Mouse (Mus musculus) heart, embryonic 14.5 days (tissue): Measurements from ENCODE around the gene Herc1. TPM values are rescaled to one million over a fixed set of nuclear protein-coding genes. Genes with fewer than 3 reads are reported as not detected.

Experiments used
- ATAC-seq: fragments of 200-750 bp; cut with Nextera tagmentation; 2 replicates; pipeline ENCODE4 v1.8.0; 2017; ENCODE audit warnings: low read depth, moderate TSS enrichment; ENCODE audit not compliant: insufficient number of reproducible peaks, insufficient read depth, low FRiP score
- H3K27ac ChIP-seq, 2 experiments: fragments of 200-500 bp in 1 of 2; fragments of 300-500 bp in 1 of 2; sonication (generic) in 1 of 2; replicated peaks in 1 of 2; 2 replicates each; pipeline ENCODE4 v1.5.1; 2012 to 2014; ENCODE audit warnings: low read depth in 2 of 2, low read length in 2 of 2, control low read depth in 1 of 2, mild to moderate bottlenecking in 1 of 2, mixed read lengths in 1 of 2; ENCODE audit not compliant: control insufficient read depth in 1 of 2, insufficient read depth in 1 of 2
- H3K27me3 ChIP-seq: fragments of 300-500 bp; sonication (generic); 2 replicates; pipeline ENCODE4 v1.6.1; 2014; ENCODE audit warnings: mild to moderate bottlenecking, low read length, control low read depth; ENCODE audit not compliant: control insufficient read depth, insufficient read depth
- H3K36me3 ChIP-seq: fragments of 300-500 bp; sonication (generic); 2 replicates; pipeline ENCODE4 v1.6.1; 2014; ENCODE audit warnings: mild to moderate bottlenecking, control low read depth, low read length, mixed read lengths; ENCODE audit not compliant: control insufficient read depth, insufficient read depth
- H3K4me1 ChIP-seq, 2 experiments: fragments of 200-500 bp in 1 of 2; fragments of 300-500 bp in 1 of 2; sonication (generic) in 1 of 2; 2 replicates each; pipeline ENCODE4 v1.6.1; 2012 to 2014; ENCODE audit warnings: low read length in 2 of 2, control low read depth in 1 of 2, mixed read lengths in 1 of 2; ENCODE audit not compliant: control insufficient read depth in 2 of 2, insufficient read depth in 2 of 2
- H3K4me2 ChIP-seq: fragments of 300-500 bp; sonication (generic); 2 replicates; pipeline ENCODE4 v1.6.1; 2014; ENCODE audit warnings: mild to moderate bottlenecking, low read length
- H3K4me3 ChIP-seq, 2 experiments: fragments of 200-500 bp in 1 of 2; fragments of 300-500 bp in 1 of 2; sonication (generic) in 1 of 2; 2 replicates each; pipeline ENCODE4 v1.5.1; 2012 to 2014; ENCODE audit warnings: low read length in 2 of 2, mild to moderate bottlenecking in 2 of 2, control low read depth in 1 of 2, low read depth in 1 of 2, moderate library complexity in 1 of 2; ENCODE audit not compliant: control insufficient read depth in 1 of 2, insufficient read depth in 1 of 2
- H3K9ac ChIP-seq: fragments of 300-500 bp; sonication (generic); 2 replicates; pipeline ENCODE4 v1.6.1; 2014; ENCODE audit warnings: mild to moderate bottlenecking, low read length
- H3K9me3 ChIP-seq: fragments of 300-500 bp; sonication (generic); 2 replicates; pipeline ENCODE4 v1.6.1; 2016; ENCODE audit warnings: low read length, control low read depth; ENCODE audit not compliant: control insufficient read depth
- WGBS: fragments of 180-500 bp; shearing (Covaris S2); extraction: QIAGEN DNeasy Blood & Tissue Kit; methylation state at CpG from one replicate; pipeline ENCODE4 v1.1.7; 2014; 5-methylcytosine and 5-hydroxymethylcytosine counted together
- polyA plus RNA-seq: library from polyadenylated mRNA; unstranded; fragments of >200 nt; fragmentation: Nextera tagmentation; extraction: Ambion mirVana; gene quantifications from 2 replicates; pipeline ENCODE4 v1.2.1, GENCODE M21; 2014

Herc1 gene
- polyA plus RNA-seq, 1 experiment from 2014 or later = 23.1 TPM

GRCm38 (mm10) chr9:66515115-66515514, 164.9 kb downstream of the Herc1 start:
- Histone ChIP-seq H3K27ac (peak overlapping the region; percentile 96 to 99), H3K9ac (peak overlapping the region; percentile 91), H3K4me1 (peaks cover 12 to 20% of the 10 kb centered on the region in 2 experiments), H3K9me3 (no peaks in the 10 kb centered on the region), H3K4me3 (peak overlapping the region in 1 of 2 experiments; percentile 64; a peak in 2 of 4 replicates), H3K36me3 (peaks cover 49% of the 10 kb centered on the region), H3K27me3 (no peaks in the 10 kb centered on the region), H3K4me2 (peak overlapping the region; percentile 98)
- WGBS = 8% methylated on average over 2 of the region's 2 CpGs
- ATAC-seq = no peak

GRCm38 (mm10) chr9:66515680-66516210, 165.5 kb downstream of the Herc1 start:
- peak overlapping the region; percentile 29 to 99; a peak in 3 of 4 replicates for H3K27ac ChIP-seq
- H3K4me1 ChIP-seq = peaks cover 7 to 16% of the 10 kb centered on the region in 2 experiments
- no peaks in the 10 kb centered on the region for H3K9me3 ChIP-seq
- H3K4me3 ChIP-seq = no peak overlapping the region
- no peak for ATAC-seq
- H3K27me3 ChIP-seq = no peaks in the 10 kb centered on the region
- 83% methylated on average over 10 of the region's 10 CpGs for WGBS
- peak overlapping the region; percentile 98; the same call in 1 of the 2 replicates for H3K4me2 ChIP-seq
- no peak overlapping the region for H3K9ac ChIP-seq
- peaks cover 54% of the 10 kb centered on the region for H3K36me3 ChIP-seq

GRCm38 (mm10) chr9:66516296-66516940, 166.2 kb downstream of the Herc1 start:
- ATAC-seq = no peak
- Histone ChIP-seq H3K9me3 (no peaks in the 10 kb centered on the region), H3K36me3 (peaks cover 54% of the 10 kb centered on the region), H3K4me3 (no peak overlapping the region), H3K27ac (peak overlapping the region in 1 of 2 experiments; percentile 10; a peak in 1 of 4 replicates), H3K27me3 (no peaks in the 10 kb centered on the region), H3K9ac (no peak overlapping the region), H3K4me1 (peaks cover 5 to 9% of the 10 kb centered on the region in 2 experiments), H3K4me2 (no peak overlapping the region)
- 81% methylated on average over 6 of the region's 6 CpGs for WGBS

GRCm38 (mm10) chr9:66517746-66518145, 167.5 kb downstream of the Herc1 start:
- H3K9ac ChIP-seq = no peak overlapping the region
- no peak overlapping the region for H3K27ac ChIP-seq
- no peaks in the 10 kb centered on the region for H3K9me3 ChIP-seq
- 89% methylated on average over 10 of the region's 10 CpGs for WGBS
- H3K4me2 ChIP-seq = no peak overlapping the region
- no peaks in the 10 kb centered on the region for H3K27me3 ChIP-seq
- no peak for ATAC-seq
- H3K4me1 ChIP-seq = peaks cover 5 to 8% of the 10 kb centered on the region in 2 experiments; a peak in 3 of 4 replicates
- no peak overlapping the region for H3K4me3 ChIP-seq
- peaks cover 62% of the 10 kb centered on the region for H3K36me3 ChIP-seq

- H3K36me3 ChIP-seq = peaks cover 65% of the 10 kb centered on the region
- no peaks in the 10 kb centered on the region for H3K9me3 ChIP-seq
- H3K27ac ChIP-seq = no peak overlapping the region
- no peak overlapping the region for H3K9ac ChIP-seq
- H3K27me3 ChIP-seq = no peaks in the 10 kb centered on the region
- ATAC-seq = no peak
- no peak overlapping the region for H3K4me3 ChIP-seq
- 87% methylated on average over 5 of the region's 5 CpGs for WGBS
- no peak overlapping the region for H3K4me2 ChIP-seq
- H3K4me1 ChIP-seq = peaks cover 5 to 8% of the 10 kb centered on the region in 2 experiments; a peak in 3 of 4 replicates
These were observed 168.0 kb downstream of the Herc1 start for GRCm38 (mm10) chr9:66518251-66518650.

GRCm38 (mm10) chr9:66518901-66519300, 168.7 kb downstream of the Herc1 start:
- Histone ChIP-seq H3K9me3 (no peaks in the 10 kb centered on the region), H3K4me3 (no peak overlapping the region), H3K4me1 (peaks cover 5 to 8% of the 10 kb centered on the region in 2 experiments; a peak in 3 of 4 replicates), H3K9ac (no peak overlapping the region), H3K36me3 (peaks cover 68% of the 10 kb centered on the region), H3K27ac (no peak overlapping the region), H3K4me2 (no peak overlapping the region), H3K27me3 (no peaks in the 10 kb centered on the region)
- no peak for ATAC-seq
- WGBS = 70% methylated on average over 5 of the region's 5 CpGs

- no peak overlapping the region for H3K27ac ChIP-seq
- no peak for ATAC-seq
- no peak overlapping the region for H3K4me3 ChIP-seq
- H3K4me2 ChIP-seq = no peak overlapping the region
- peaks cover 80% of the 10 kb centered on the region for H3K36me3 ChIP-seq
- no peak overlapping the region for H3K9ac ChIP-seq
- H3K27me3 ChIP-seq = no peaks in the 10 kb centered on the region
- WGBS = 94% methylated on average over 4 of the region's 4 CpGs
- H3K9me3 ChIP-seq = no peaks in the 10 kb centered on the region
- H3K4me1 ChIP-seq = peaks cover under 1 to 3% of the 10 kb centered on the region in 2 experiments; a peak in 2 of 4 replicates
These were observed 170.0 kb downstream of the Herc1 start for GRCm38 (mm10) chr9:66520299-66520698.
